Mouse (Mus musculus): ENCODE results near the gene Htr1f. TPM values are rescaled to one million over a fixed set of nuclear protein-coding genes. Genes with fewer than 3 reads are reported as not detected.
"Not testable (repeated sequence)": the region's sequence is repeated elsewhere in the genome, so short reads cannot be mapped to it uniquely, and the experiment has no call there.

Htr1f gene
- polyA plus RNA-seq (2015; fragmentation: Nextera tagmentation; extraction: Ambion mirVana): not detected in 2 replicates

- DNase-seq (ENCODE audit: low spot score): no peak
Observed at GRCm38 (mm10) chr16:65105184-65105931, at the start of gene Htr1f. TSS of gene Htr1f (minus strand) at chr16:65105854.

GRCm38 (mm10) chr16:65139771-65140170 is 34.1 kb upstream of the Htr1f start:
- DNase-seq (ENCODE audit: low spot score): no peak

GRCm38 (mm10) chr16:65129391-65129790 is 23.7 kb upstream of the Htr1f start:
- DNase-seq (ENCODE audit: low spot score): no peak

- DNase-seq (ENCODE audit: low spot score): no peak
Observed at GRCm38 (mm10) chr16:65127846-65128245, 22.2 kb upstream of the Htr1f start.

DNA sequence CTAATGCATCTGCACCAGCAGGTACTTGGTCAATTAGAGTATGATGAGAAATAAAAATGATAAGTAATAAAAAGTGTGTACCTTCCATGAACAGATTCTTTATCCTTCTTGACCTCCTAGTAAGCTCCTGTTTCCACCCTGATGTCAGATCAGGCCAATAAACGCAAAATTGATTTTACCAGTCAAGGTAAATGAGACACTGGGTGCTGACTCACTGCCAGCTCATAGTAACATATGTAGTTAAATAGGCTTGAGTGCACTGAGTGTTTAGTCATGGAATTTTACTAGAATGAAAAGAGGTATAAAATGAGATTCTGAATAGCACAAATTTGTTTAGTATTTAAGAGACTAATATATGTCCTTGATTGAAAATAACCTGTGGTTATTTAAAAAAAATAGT is 6.6 kb upstream of the Htr1f start:
- DNase-seq (ENCODE audit: low spot score): no peak

DNA sequence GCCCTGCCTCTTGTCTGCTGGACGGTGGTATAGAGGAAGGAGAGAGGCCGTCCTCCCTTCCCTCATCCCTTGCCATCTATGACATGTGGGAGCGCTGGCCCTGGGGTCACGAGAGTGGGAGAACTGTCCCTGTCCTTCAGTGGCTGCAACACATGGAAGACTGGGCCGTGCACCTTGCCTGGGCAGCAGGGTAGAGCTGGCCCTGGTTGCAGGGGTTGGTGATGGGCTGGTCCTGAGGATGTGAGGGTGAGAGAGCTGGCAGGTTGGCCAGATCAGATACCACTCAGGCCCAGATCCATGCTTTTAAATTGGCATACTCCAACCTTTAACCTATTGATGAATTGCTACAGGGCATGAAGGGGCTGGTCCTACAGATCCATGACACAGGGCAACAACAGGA is 12.1 kb downstream of the Htr1f start:
- DNase-seq (ENCODE audit: low spot score): no peak

DNA sequence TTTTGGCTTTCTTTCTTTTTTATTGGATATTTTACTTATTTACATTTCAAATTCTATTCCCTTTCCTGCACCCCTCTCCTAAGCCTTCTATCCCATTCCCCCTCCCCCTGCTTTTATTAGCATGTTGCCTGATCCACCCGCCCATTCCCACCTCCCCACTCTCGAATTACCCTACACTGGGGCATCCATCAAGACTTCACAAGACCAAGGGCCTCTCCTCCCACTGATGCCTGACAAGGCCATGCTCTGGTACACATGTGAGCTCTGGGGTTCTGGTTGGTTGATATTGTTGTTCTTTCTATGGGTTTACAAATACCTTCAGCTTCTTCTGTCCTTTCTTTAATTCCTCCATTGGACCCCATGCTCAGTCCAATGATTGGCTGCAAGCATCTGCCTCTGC is 22.2 kb downstream of the Htr1f start:
- DNase-seq (ENCODE audit: low spot score): no peak

GRCm38 (mm10) chr16:65069867-65070266 is 35.8 kb downstream of the Htr1f start:
- DNase-seq (ENCODE audit: low spot score): no peak

DNA sequence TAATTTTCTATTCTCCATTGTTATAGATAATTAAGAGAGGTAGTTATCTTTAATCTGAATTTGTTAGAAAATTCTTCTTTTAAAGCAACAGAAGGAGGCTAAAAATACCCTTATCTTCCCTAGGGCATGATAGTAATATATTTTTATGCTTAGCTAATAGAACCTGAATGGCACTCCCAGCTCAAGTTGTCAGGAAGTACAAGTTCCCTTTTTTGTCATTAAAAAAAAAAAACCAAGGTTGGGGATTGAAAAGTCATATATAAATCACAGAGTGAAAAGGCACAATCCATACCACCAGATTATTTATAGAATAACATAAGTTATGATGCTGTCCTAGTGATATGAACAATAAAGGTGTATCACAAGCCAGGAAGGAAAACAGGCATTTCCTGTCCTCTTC is 39.4 kb downstream of the Htr1f start:
- DNase-seq (ENCODE audit: low spot score): no peak

DNA sequence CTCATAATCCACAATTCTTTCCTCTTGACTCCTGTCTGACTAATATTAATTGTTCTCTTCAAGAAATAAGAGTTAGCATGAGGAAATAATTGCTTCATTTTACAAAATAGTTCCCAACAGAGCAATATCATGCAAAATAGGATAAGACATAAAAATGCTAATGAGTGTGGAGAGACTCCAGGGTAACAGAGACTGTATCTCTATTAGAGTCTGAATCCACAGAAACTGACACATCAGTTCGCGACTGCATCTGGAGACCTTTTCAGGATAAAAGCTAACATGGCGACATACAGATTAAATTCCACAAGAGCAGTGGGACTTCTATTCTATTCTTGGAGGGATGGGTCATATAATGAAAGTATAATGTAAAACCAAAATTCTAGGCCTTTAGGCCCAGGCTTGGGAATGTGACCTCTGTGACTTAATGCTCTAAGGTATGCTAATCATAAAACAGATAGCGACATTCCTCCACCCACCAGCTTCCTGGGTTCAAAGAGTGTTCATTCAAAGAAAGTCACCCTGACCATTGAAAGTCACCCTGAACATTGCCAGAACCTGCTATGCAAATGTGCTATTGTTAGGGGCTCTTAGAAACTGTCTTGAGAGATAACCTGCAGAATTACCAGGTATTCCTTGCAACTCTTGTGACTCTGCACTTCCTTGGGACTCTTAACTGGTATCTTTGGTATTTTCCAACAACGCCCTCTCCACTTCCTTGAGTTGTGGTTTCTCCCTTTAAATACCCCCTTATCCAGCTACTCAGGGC is 67.8 kb downstream of the Htr1f start:
- not testable (repeated sequence) for DNase-seq (ENCODE audit: low spot score)

GRCm38 (mm10) chr16:65029675-65030074 is 76.0 kb downstream of the Htr1f start:
- no peak for DNase-seq (ENCODE audit: low spot score)

GRCm38 (mm10) chr16:65022364-65022763 is 83.3 kb downstream of the Htr1f start:
- no peak for DNase-seq (ENCODE audit: low spot score)

DNA sequence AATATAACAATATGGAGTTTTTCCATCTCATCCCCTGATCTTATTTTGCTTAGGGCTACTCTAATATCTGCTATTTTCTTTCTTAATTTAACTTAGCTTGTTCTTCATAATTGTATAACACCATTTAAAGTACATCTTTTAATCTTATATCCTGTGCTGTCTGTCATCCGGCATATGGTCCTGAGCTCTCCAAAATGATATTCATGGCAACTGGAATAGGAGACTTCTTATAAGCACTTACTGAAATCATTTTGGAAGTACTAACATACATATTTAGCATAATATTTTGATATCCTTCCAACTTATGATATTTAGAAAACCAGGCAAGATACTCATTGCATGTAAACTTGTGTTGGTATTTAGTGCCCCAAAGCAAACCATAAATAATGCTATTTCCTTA is 86.9 kb downstream of the Htr1f start:
- DNase-seq (ENCODE audit: low spot score): no peak

GRCm38 (mm10) chr16:65018134-65018533 is 87.5 kb downstream of the Htr1f start:
- no peak for DNase-seq (ENCODE audit: low spot score)

DNA sequence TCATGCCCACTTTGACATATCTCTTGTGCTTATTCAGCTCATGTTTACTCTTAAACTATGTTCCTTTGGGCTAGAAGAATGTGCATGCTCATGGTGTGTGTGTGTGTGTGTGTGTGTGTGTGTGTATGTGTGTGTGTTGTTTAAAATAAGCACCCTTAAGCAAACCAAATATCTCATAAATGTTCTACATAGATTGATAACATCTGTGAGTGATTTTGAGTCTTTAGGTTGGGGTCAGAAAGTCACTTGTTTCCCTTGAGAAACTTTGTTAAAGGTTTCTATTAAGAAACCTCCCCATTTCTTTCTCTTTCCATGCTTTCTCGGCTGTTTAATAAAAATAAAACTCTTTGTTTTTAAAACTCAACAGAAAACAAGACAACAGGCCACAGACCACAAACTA is 88.1 kb downstream of the Htr1f start:
- no peak for DNase-seq (ENCODE audit: low spot score)

DNA sequence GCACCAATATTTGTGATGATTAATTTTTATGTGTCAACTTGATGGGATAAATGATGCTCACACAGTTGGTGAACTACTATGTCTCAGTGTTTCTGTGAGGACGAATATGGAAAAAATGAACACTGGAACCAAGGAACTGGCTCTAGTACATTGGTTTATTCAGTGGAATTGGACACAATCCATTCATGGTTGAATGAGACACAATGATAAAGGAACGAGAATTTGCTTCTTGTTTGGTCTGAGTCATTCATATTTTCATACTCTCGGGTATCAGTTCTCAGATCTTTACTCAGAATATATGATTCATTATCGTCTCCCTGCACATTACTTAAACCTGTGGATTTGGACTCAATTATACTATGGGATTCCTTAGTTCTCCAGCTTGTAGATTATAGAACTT is 90.4 kb downstream of the Htr1f start:
- DNase-seq (ENCODE audit: low spot score): no peak

GRCm38 (mm10) chr16:65001993-65002821 is 103.4 kb downstream of the Htr1f start:
- no peak for DNase-seq (ENCODE audit: low spot score)

DNA sequence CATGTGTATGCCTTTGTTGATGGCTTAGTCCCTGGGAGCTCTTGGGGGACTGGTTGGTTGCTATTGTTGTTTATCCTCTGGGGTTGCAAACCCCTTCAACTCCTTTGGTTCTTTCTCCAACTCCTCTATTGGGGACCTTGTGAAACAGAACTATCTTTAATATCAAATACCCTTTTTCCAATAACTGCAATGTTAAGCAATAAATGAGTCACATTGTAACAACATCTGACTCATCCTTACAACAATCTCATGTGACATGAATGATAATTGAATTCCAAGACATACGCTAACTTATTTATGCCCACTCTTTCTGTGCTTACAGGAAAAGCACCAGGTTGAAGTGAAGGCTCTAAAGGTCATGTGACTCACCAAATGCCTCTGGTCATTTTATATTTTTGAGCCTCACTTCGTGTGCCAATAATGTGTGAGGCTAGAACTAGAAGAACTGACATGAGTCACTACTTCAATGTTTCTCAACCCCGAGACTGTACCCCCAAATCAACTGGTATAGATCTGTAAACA is 116.3 kb downstream of the Htr1f start:
- DNase-seq (ENCODE audit: low spot score): no peak

- DNase-seq (ENCODE audit: low spot score): no peak
Observed at GRCm38 (mm10) chr16:64987564-64987963, 118.1 kb downstream of the Htr1f start.

DNA sequence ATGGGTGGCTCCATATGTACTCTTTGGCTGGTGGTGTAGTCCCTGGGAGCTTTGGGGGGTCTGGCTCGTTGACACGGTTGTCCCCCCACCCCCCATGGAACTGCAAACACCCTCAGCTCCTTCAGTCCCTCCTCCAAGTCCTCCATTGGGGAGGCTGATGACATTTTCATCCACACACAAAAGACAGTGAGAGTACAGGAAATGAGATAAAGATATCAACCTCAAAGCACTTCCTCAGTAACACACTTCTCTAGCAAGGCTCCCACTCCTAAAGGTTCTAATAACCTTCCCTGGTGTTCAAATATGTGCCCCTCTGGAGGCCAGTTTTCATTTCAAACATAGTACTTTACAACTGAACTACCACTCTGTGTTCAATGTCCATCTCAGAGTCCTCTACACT is 118.6 kb downstream of the Htr1f start:
- no peak for DNase-seq (ENCODE audit: low spot score)

DNA sequence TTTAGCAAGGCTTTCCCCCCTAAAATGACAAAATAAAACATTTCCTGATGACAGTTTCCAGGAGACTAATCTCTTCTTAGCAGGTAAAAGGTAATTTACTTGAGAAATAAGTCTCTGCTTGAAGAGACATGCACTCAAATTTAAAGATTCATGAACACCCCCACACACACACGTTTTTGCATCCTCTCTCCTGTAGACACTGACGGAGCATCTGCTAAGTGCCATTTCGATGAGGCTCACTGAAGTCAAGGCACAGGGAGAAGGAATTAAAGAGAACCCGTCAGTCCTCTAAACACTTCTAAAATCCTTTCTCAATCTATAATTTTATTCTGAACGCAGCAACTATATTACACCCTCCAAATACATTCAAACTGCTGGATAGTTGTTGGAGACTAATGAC is 131.0 kb downstream of the Htr1f start:
- DNase-seq (ENCODE audit: low spot score): no peak
